Mouse (Mus musculus) lung, postnatal 0 days (tissue): ENCODE measurements around the gene Tro. TPM values are rescaled to one million over a fixed set of nuclear protein-coding genes. Genes with fewer than 3 reads are reported as not detected.

Experiments
- ATAC-seq: fragments of 200-750 bp; cut with Nextera tagmentation; 2 replicates; pipeline ENCODE4 v1.8.0; 2017; ENCODE audit warnings: moderate library complexity
- DNase-seq: peaks from one replicate; pipeline ENCODE4 v3.0.0-alpha.2; 2016; ENCODE audit warnings: low spot score
- H3K27ac ChIP-seq: fragments of 300-500 bp; sonication (generic); 2 replicates; pipeline ENCODE4 v1.5.1; 2014; ENCODE audit warnings: antibody characterized with exemption, mild to moderate bottlenecking, low read length, mixed read lengths
- H3K27me3 ChIP-seq: fragments of 300-500 bp; sonication (generic); replicated peaks from 2 replicates; pipeline ENCODE4 v1.6.1; 2014; ENCODE audit warnings: low read length, mixed read lengths; ENCODE audit not compliant: insufficient read depth
- H3K36me3 ChIP-seq: fragments of 300-500 bp; sonication (generic); 2 replicates; pipeline ENCODE4 v1.6.1; 2014; ENCODE audit warnings: low read length, mixed read lengths; ENCODE audit not compliant: insufficient read depth
- H3K4me1 ChIP-seq: fragments of 300-500 bp; sonication (generic); 2 replicates; pipeline ENCODE4 v1.6.1; 2014; ENCODE audit warnings: antibody characterized with exemption, low read depth, low read length, mixed read lengths; ENCODE audit not compliant: insufficient read depth
- H3K4me2 ChIP-seq: fragments of 300-500 bp; sonication (generic); replicated peaks from 2 replicates; pipeline ENCODE4 v1.6.1; 2014; ENCODE audit warnings: low read depth, mild to moderate bottlenecking, low read length, moderate library complexity, mixed read lengths
- H3K4me3 ChIP-seq: fragments of 300-500 bp; sonication (generic); 2 replicates; pipeline ENCODE4 v1.5.1; 2014; ENCODE audit warnings: low read depth, low read length
- H3K9ac ChIP-seq: fragments of 300-500 bp; sonication (generic); replicated peaks from 2 replicates; pipeline ENCODE4 v1.6.1; 2014; ENCODE audit warnings: low read depth, mild to moderate bottlenecking
- H3K9me3 ChIP-seq: fragments of 300-500 bp; sonication (generic); 2 replicates; pipeline ENCODE4 v1.6.1; 2016; ENCODE audit warnings: low read length, mixed read lengths
- CTCF ChIP-seq: IDR thresholded peaks from 2 replicates; pipeline ENCODE4 v1.5.1; 2016; ENCODE audit warnings: antibody characterized with exemption, mild to moderate bottlenecking
- EP300 ChIP-seq: IDR thresholded peaks from 2 replicates; pipeline ENCODE4 v1.6.1; 2016; ENCODE audit warnings: antibody characterized with exemption, mild to moderate bottlenecking, control low read depth
- WGBS: fragments of 180-500 bp; shearing (Covaris S2); extraction: QIAGEN DNeasy Blood & Tissue Kit; methylation state at CpG from one replicate; pipeline ENCODE4 v1.1.7; 2014; 5-methylcytosine and 5-hydroxymethylcytosine counted together
- polyA plus RNA-seq: library from polyadenylated mRNA; unstranded; fragments of >200 nt; fragmentation: Nextera tagmentation; extraction: Ambion mirVana; gene quantifications from 2 replicates; pipeline ENCODE4 v1.2.1, GENCODE M21; 2015

Gene Tro
- polyA plus RNA-seq = 2.2 and 2.9 TPM in 2 replicates

- Histone ChIP-seq H3K36me3 (no peaks in the 10 kb centered on the region), H3K4me1 (no peaks in the 10 kb centered on the region), H3K9ac (no peak within 1 kb of the TSS), H3K27ac (no peak within 1 kb of the TSS), H3K4me2 (peak within 1 kb of the TSS; percentile 58), H3K9me3 (no peaks in the 10 kb centered on the region), H3K27me3 (no peaks in the 10 kb centered on the region), H3K4me3 (peak within 1 kb of the TSS; percentile 30)
- TF ChIP-seq EP300 = no peak
- 0 out of 2 replicates have a peak, but pooled peaks have one; percentile 8 for TF ChIP-seq CTCF
- WGBS = 15% methylated on average over 35 of the region's 37 CpGs
- DNase-seq (peak; percentile 12), ATAC-seq (no peak)
These were observed at the start of gene Tro for GRCm38 (mm10) chrX:150656908-150657796. Gene Tro, minus strand, starts transcription at chrX:150657583.

- no peak overlapping the region for H3K4me3 ChIP-seq
- H3K9me3 ChIP-seq = no peaks in the 10 kb centered on the region
- no peak overlapping the region for H3K4me2 ChIP-seq
- no peak for ATAC-seq
- no peak for TF ChIP-seq EP300
- no peak for TF ChIP-seq CTCF
- no peak overlapping the region for H3K9ac ChIP-seq
- 41% methylated on average over 1 of the region's 1 CpGs for WGBS
- DNase-seq = no peak
- no peaks in the 10 kb centered on the region for H3K27me3 ChIP-seq
- no peaks in the 10 kb centered on the region for H3K36me3 ChIP-seq
- no peaks in the 10 kb centered on the region for H3K4me1 ChIP-seq
- H3K27ac ChIP-seq = no peak overlapping the region
These were observed 20.1 kb upstream of the Tro start for GRCm38 (mm10) chrX:150677505-150677904.

GRCm38 (mm10) chrX:150662809-150663208 lies 5.4 kb upstream of the Tro start:
- no peak for DNase-seq
- no peak for ATAC-seq
- Histone ChIP-seq H3K9me3 (no peaks in the 10 kb centered on the region), H3K9ac (no peak overlapping the region), H3K4me2 (no peak overlapping the region), H3K27me3 (no peaks in the 10 kb centered on the region), H3K36me3 (no peaks in the 10 kb centered on the region), H3K4me3 (no peak overlapping the region), H3K27ac (no peak overlapping the region), H3K4me1 (no peaks in the 10 kb centered on the region)
- 37% methylated on average over 4 of the region's 4 CpGs for WGBS
- TF ChIP-seq EP300 (no peak), CTCF (peak; percentile 48)

GRCm38 (mm10) chrX:150657797-150658118 lies 375 bp upstream of the Tro start:
- Histone ChIP-seq H3K27ac (no peak overlapping the region), H3K36me3 (no peaks in the 10 kb centered on the region), H3K4me3 (no peak overlapping the region), H3K4me2 (no peak overlapping the region), H3K27me3 (no peaks in the 10 kb centered on the region), H3K9ac (no peak overlapping the region), H3K9me3 (no peaks in the 10 kb centered on the region), H3K4me1 (no peaks in the 10 kb centered on the region)
- TF ChIP-seq EP300 (no peak), CTCF (no peak)
- 46% methylated on average over 3 of the region's 3 CpGs for WGBS
- no peak for ATAC-seq
- no peak for DNase-seq

GRCm38 (mm10) chrX:150656122-150656907 lies 1.1 kb downstream of the Tro start:
- WGBS = 31% methylated on average over 21 of the region's 44 CpGs
- H3K4me3 ChIP-seq = peak overlapping the region; percentile 30
- no peaks in the 10 kb centered on the region for H3K4me1 ChIP-seq
- peak overlapping the region; percentile 58 for H3K4me2 ChIP-seq
- no peak for DNase-seq
- no peaks in the 10 kb centered on the region for H3K27me3 ChIP-seq
- no peak overlapping the region for H3K27ac ChIP-seq
- H3K9ac ChIP-seq = no peak overlapping the region
- no peaks in the 10 kb centered on the region for H3K36me3 ChIP-seq
- H3K9me3 ChIP-seq = no peaks in the 10 kb centered on the region
- ATAC-seq = peak; percentile 12; the same call in 1 of the 2 replicates
- TF ChIP-seq EP300 (no peak), CTCF (no peak)

GRCm38 (mm10) chrX:150636421-150636820 lies 21.0 kb downstream of the Tro start:
- Histone ChIP-seq H3K4me1 (no peaks in the 10 kb centered on the region), H3K4me2 (no peak overlapping the region), H3K36me3 (no peaks in the 10 kb centered on the region), H3K27me3 (no peaks in the 10 kb centered on the region), H3K9me3 (no peaks in the 10 kb centered on the region), H3K9ac (no peak overlapping the region), H3K27ac (no peak overlapping the region), H3K4me3 (no peak overlapping the region)
- DNase-seq = no peak
- no peak for ATAC-seq
- TF ChIP-seq EP300 = no peak
- TF ChIP-seq CTCF = no peak
- 60% methylated on average over 1 of the region's 1 CpGs for WGBS
